Mouse (Mus musculus): Measurements from ENCODE around the gene Ddo. TPM values are rescaled to one million over a fixed set of nuclear protein-coding genes. Genes with fewer than 3 reads are reported as not detected.

Ddo gene
- 1.2 and 1.3 TPM in 2 replicates for polyA plus RNA-seq (2015; fragmentation: Nextera tagmentation; extraction: Ambion mirVana)

- Histone ChIP-seq H3K4me3 (ENCODE audit: low read depth, low read length) (no peak within 1 kb of the TSS), H3K9ac (ENCODE audit: low read depth, low read length) (no peak within 1 kb of the TSS), H3K27ac (ENCODE audit: low read length) (no peak within 1 kb of the TSS), H3K4me2 (ENCODE audit: low read length) (no peak within 1 kb of the TSS), H3K36me3 (ENCODE audit: control insufficient read depth, insufficient read depth, low read length) (no peaks in the 10 kb centered on the region), H3K9me3 (replicated peaks; ENCODE audit: control insufficient read depth, low read length, poor library complexity, severe bottlenecking) (no peaks in the 10 kb centered on the region), H3K4me1 (ENCODE audit: control insufficient read depth, insufficient read depth, low read length) (no peaks in the 10 kb centered on the region), H3K27me3 (ENCODE audit: control insufficient read depth, insufficient read depth, low read depth, low read length) (no peaks in the 10 kb centered on the region)
- ATAC-seq, result peak; percentile 51; the same call in 1 of the 2 replicates
- 81% methylated on average over 8 of the region's 8 CpGs for WGBS
These were observed at the start of gene Ddo for GRCm38 (mm10) chr10:40629656-40630311. Gene Ddo, plus strand, starts transcription at chr10:40630011.

- Histone ChIP-seq H3K4me2 (ENCODE audit: low read length) (no peak overlapping the region), H3K27me3 (ENCODE audit: control insufficient read depth, insufficient read depth, low read depth, low read length) (no peaks in the 10 kb centered on the region), H3K9me3 (replicated peaks; ENCODE audit: control insufficient read depth, low read length, poor library complexity, severe bottlenecking) (no peaks in the 10 kb centered on the region), H3K36me3 (ENCODE audit: control insufficient read depth, insufficient read depth, low read length) (no peaks in the 10 kb centered on the region), H3K4me1 (ENCODE audit: control insufficient read depth, insufficient read depth, low read length) (no peaks in the 10 kb centered on the region), H3K4me3 (ENCODE audit: low read depth, low read length) (no peak overlapping the region), H3K9ac (ENCODE audit: low read depth, low read length) (no peak overlapping the region), H3K27ac (ENCODE audit: low read length) (no peak overlapping the region)
- WGBS, result 84% methylated on average over 8 of the region's 8 CpGs
- ATAC-seq, result no peak
These were observed 46.1 kb upstream of the Ddo start for GRCm38 (mm10) chr10:40583584-40584255.

GRCm38 (mm10) chr10:40592186-40592585 is 37.6 kb upstream of the Ddo start:
- Histone ChIP-seq H3K27ac (ENCODE audit: low read length) (no peak overlapping the region), H3K4me1 (ENCODE audit: control insufficient read depth, insufficient read depth, low read length) (no peaks in the 10 kb centered on the region), H3K9me3 (replicated peaks; ENCODE audit: control insufficient read depth, low read length, poor library complexity, severe bottlenecking) (no peaks in the 10 kb centered on the region), H3K27me3 (ENCODE audit: control insufficient read depth, insufficient read depth, low read depth, low read length) (no peaks in the 10 kb centered on the region), H3K4me3 (ENCODE audit: low read depth, low read length) (no peak overlapping the region), H3K9ac (ENCODE audit: low read depth, low read length) (no peak overlapping the region), H3K4me2 (ENCODE audit: low read length) (no peak overlapping the region), H3K36me3 (ENCODE audit: control insufficient read depth, insufficient read depth, low read length) (no peaks in the 10 kb centered on the region)
- 63% methylated on average over 7 of the region's 7 CpGs for WGBS
- ATAC-seq, result no peak

- no peak for ATAC-seq
- no peaks in the 10 kb centered on the region for H3K27me3 ChIP-seq (ENCODE audit: control insufficient read depth, insufficient read depth, low read depth, low read length)
- no peaks in the 10 kb centered on the region for H3K36me3 ChIP-seq (ENCODE audit: control insufficient read depth, insufficient read depth, low read length)
- H3K9ac ChIP-seq (ENCODE audit: low read depth, low read length), result no peak overlapping the region
- H3K27ac ChIP-seq (ENCODE audit: low read length), result no peak overlapping the region
- H3K9me3 ChIP-seq (replicated peaks; ENCODE audit: control insufficient read depth, low read length, poor library complexity, severe bottlenecking), result no peaks in the 10 kb centered on the region
- no peaks in the 10 kb centered on the region for H3K4me1 ChIP-seq (ENCODE audit: control insufficient read depth, insufficient read depth, low read length)
- H3K4me2 ChIP-seq (ENCODE audit: low read length), result no peak overlapping the region
- no peak overlapping the region for H3K4me3 ChIP-seq (ENCODE audit: low read depth, low read length)
- WGBS, result 98% methylated on average over 3 of the region's 3 CpGs
These were observed 32.6 kb upstream of the Ddo start for GRCm38 (mm10) chr10:40597177-40597576.

- H3K36me3 ChIP-seq (ENCODE audit: control insufficient read depth, insufficient read depth, low read length), result no peaks in the 10 kb centered on the region
- no peak overlapping the region for H3K4me3 ChIP-seq (ENCODE audit: low read depth, low read length)
- no peaks in the 10 kb centered on the region for H3K27me3 ChIP-seq (ENCODE audit: control insufficient read depth, insufficient read depth, low read depth, low read length)
- ATAC-seq, result no peak
- H3K27ac ChIP-seq (ENCODE audit: low read length), result no peak overlapping the region
- H3K4me2 ChIP-seq (ENCODE audit: low read length), result no peak overlapping the region
- 0 out of 2 replicates have a peak, but pooled peaks cover 9% of the 10 kb centered on the region for H3K9me3 ChIP-seq (replicated peaks; ENCODE audit: control insufficient read depth, low read length, poor library complexity, severe bottlenecking)
- no peaks in the 10 kb centered on the region for H3K4me1 ChIP-seq (ENCODE audit: control insufficient read depth, insufficient read depth, low read length)
- whole genome bisulfite sequencing, result 39% methylated on average over 6 of the region's 6 CpGs
- H3K9ac ChIP-seq (ENCODE audit: low read depth, low read length), result no peak overlapping the region
These were observed 25.0 kb upstream of the Ddo start for GRCm38 (mm10) chr10:40604706-40605394.

- Histone ChIP-seq H3K27ac (ENCODE audit: low read length) (no peak overlapping the region), H3K27me3 (ENCODE audit: control insufficient read depth, insufficient read depth, low read depth, low read length) (no peaks in the 10 kb centered on the region), H3K36me3 (ENCODE audit: control insufficient read depth, insufficient read depth, low read length) (no peaks in the 10 kb centered on the region), H3K4me3 (ENCODE audit: low read depth, low read length) (no peak overlapping the region), H3K9ac (ENCODE audit: low read depth, low read length) (no peak overlapping the region), H3K4me2 (ENCODE audit: low read length) (no peak overlapping the region), H3K4me1 (ENCODE audit: control insufficient read depth, insufficient read depth, low read length) (no peaks in the 10 kb centered on the region), H3K9me3 (replicated peaks; ENCODE audit: control insufficient read depth, low read length, poor library complexity, severe bottlenecking) (no peaks in the 10 kb centered on the region)
- no peak for ATAC-seq
These were observed 11.8 kb upstream of the Ddo start for GRCm38 (mm10) chr10:40617973-40618372.

GRCm38 (mm10) chr10:40619760-40620159 is 10.1 kb upstream of the Ddo start:
- Histone ChIP-seq H3K27me3 (ENCODE audit: control insufficient read depth, insufficient read depth, low read depth, low read length) (no peaks in the 10 kb centered on the region), H3K27ac (ENCODE audit: low read length) (no peak overlapping the region), H3K4me2 (ENCODE audit: low read length) (no peak overlapping the region), H3K4me3 (ENCODE audit: low read depth, low read length) (no peak overlapping the region), H3K9ac (ENCODE audit: low read depth, low read length) (no peak overlapping the region), H3K4me1 (ENCODE audit: control insufficient read depth, insufficient read depth, low read length) (no peaks in the 10 kb centered on the region), H3K9me3 (replicated peaks; ENCODE audit: control insufficient read depth, low read length, poor library complexity, severe bottlenecking) (no peaks in the 10 kb centered on the region), H3K36me3 (ENCODE audit: control insufficient read depth, insufficient read depth, low read length) (no peaks in the 10 kb centered on the region)
- ATAC-seq, result no peak
- 68% methylated on average over 1 of the region's 1 CpGs for WGBS

GRCm38 (mm10) chr10:40629140-40629539 is 671 bp upstream of the Ddo start:
- Histone ChIP-seq H3K9ac (ENCODE audit: low read depth, low read length) (no peak overlapping the region), H3K27me3 (ENCODE audit: control insufficient read depth, insufficient read depth, low read depth, low read length) (no peaks in the 10 kb centered on the region), H3K4me3 (ENCODE audit: low read depth, low read length) (no peak overlapping the region), H3K27ac (ENCODE audit: low read length) (no peak overlapping the region), H3K4me1 (ENCODE audit: control insufficient read depth, insufficient read depth, low read length) (no peaks in the 10 kb centered on the region), H3K9me3 (replicated peaks; ENCODE audit: control insufficient read depth, low read length, poor library complexity, severe bottlenecking) (no peaks in the 10 kb centered on the region), H3K36me3 (ENCODE audit: control insufficient read depth, insufficient read depth, low read length) (no peaks in the 10 kb centered on the region), H3K4me2 (ENCODE audit: low read length) (no peak overlapping the region)
- no peak for ATAC-seq
- 75% methylated on average over 7 of the region's 7 CpGs for WGBS

- H3K27me3 ChIP-seq (ENCODE audit: control insufficient read depth, insufficient read depth, low read depth, low read length), result no peaks in the 10 kb centered on the region
- H3K4me1 ChIP-seq (ENCODE audit: control insufficient read depth, insufficient read depth, low read length), result no peaks in the 10 kb centered on the region
- no peak overlapping the region for H3K4me2 ChIP-seq (ENCODE audit: low read length)
- H3K27ac ChIP-seq (ENCODE audit: low read length), result no peak overlapping the region
- no peak for ATAC-seq
- no peak overlapping the region for H3K4me3 ChIP-seq (ENCODE audit: low read depth, low read length)
- H3K9ac ChIP-seq (ENCODE audit: low read depth, low read length), result no peak overlapping the region
- H3K36me3 ChIP-seq (ENCODE audit: control insufficient read depth, insufficient read depth, low read length), result no peaks in the 10 kb centered on the region
- 76% methylated on average over 5 of the region's 5 CpGs for WGBS
- no peaks in the 10 kb centered on the region for H3K9me3 ChIP-seq (replicated peaks; ENCODE audit: control insufficient read depth, low read length, poor library complexity, severe bottlenecking)
These were observed 646 bp downstream of the Ddo start for GRCm38 (mm10) chr10:40630457-40630856.
